Mouse (Mus musculus) cortical plate, adult 2 months (tissue): ENCODE data around the gene Sncg.

Experiments
- CTCF ChIP-seq: fragments of 200-500 bp; IDR thresholded peaks from 2 replicates; pipeline ENCODE4 v1.5.1; 2011; ENCODE audit warnings: mild to moderate bottlenecking, control low read depth, low read length; ENCODE audit not compliant: insufficient read depth; ENCODE audit errors: extremely low read depth
- POLR2A ChIP-seq: fragments of 200-500 bp; IDR thresholded peaks from 2 replicates; pipeline ENCODE4 v1.6.1; 2011; ENCODE audit warnings: mild to moderate bottlenecking, low read length, control low read depth; ENCODE audit not compliant: insufficient read depth; ENCODE audit errors: extremely low read depth

DNA sequence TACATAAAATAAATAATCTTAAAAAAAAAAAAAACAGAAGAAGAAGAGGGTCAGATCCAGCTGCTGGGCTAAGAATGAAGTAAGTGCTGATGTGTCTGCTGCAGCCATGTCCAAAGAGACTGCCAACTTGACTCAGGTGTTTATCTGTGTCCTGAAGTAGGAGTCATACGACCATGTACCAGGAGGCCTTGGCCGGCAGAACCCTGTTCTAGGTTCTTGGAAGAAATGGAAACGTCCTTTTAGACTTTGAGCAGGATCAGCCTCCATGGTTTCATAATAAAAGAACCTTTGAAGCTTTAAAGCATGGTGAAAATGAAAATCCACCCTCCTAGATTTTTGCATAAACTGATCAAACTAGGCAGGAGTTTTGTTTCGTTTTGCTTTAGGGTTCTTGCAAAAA is 20.1 kb downstream of the Sncg start:
- TF ChIP-seq CTCF (no peak), POLR2A (no peak)
